Mouse (Mus musculus): ENCODE measurements at regions not wholly inside any gene's neighbourhood (a gene's known extent, or its start where the extent isn't known, plus 50 kb on each side); places are given as distances from the start of the nearest gene placed in this dataset.

DNA sequence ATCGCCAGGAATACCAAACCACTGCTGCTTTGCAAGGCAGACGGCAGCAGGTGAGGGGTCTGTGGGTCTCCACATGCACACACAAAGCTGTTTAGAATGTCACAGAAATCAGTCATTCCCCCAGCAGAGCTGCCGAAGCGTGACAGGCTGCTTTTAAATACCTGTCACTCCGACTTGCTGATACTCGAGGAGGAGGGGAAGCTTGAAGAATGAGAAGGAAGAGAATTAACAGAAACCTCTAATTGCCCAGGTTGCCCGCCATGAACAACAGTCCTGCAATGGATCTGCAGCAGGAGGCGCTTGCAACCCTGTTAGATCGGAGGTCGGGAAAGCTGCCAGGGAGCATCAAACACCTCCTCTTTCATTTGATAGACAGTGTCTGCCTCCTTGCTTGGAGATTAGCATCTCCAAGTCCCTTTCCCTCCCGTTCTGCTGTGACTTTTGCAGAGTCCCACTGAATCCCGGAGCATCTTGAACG is 150.5 kb downstream of the Abhd5 start:
- WGBS = 42% methylated on average over 13 of the region's 13 CpGs
- H3K27ac ChIP-seq = no peak overlapping the region
- H3K4me3 ChIP-seq = no peak overlapping the region
- H3K4me1 ChIP-seq = 0 out of 2 replicates have a peak, but pooled peaks cover 10% of the 10 kb centered on the region
- no peaks in the 10 kb centered on the region for H3K9me3 ChIP-seq
- no peak for ATAC-seq (ENCODE audit: low FRiP score, low read depth)
- H3K4me2 ChIP-seq (replicated peaks) = no peak overlapping the region
- no peaks in the 10 kb centered on the region for H3K27me3 ChIP-seq
- no peaks in the 10 kb centered on the region for H3K36me3 ChIP-seq
- H3K9ac ChIP-seq = no peak overlapping the region

DNA sequence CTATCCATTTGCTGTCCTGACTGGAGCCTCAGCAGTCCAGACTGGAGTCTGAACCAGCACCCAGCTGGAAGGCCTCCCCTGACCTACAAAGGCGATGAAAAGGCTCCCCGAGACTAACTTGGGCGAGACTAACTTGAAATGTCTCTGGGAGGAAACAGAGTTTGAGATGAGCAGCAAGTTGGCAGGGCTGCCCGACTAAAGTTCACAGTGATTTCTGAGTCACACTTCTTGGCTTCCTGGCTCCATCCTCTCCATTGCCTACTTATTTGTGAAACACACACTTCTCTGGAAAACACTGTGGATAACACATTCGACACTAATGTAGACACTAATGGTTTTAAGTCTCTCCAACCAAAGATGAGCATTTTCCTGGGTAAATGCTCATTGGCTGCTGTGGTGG is 170.2 kb downstream of the Abhd5 start:
- H3K4me3 ChIP-seq = no peak overlapping the region
- no peak for ATAC-seq (ENCODE audit: low FRiP score, low read depth)
- H3K4me1 ChIP-seq = peaks cover 6% of the 10 kb centered on the region
- no peak overlapping the region for H3K27ac ChIP-seq
- no peaks in the 10 kb centered on the region for H3K27me3 ChIP-seq
- H3K9ac ChIP-seq = no peak overlapping the region
- no peak overlapping the region for H3K4me2 ChIP-seq (replicated peaks)
- no peaks in the 10 kb centered on the region for H3K36me3 ChIP-seq
- WGBS = 73% methylated on average over 5 of the region's 5 CpGs
- no peaks in the 10 kb centered on the region for H3K9me3 ChIP-seq

DNA sequence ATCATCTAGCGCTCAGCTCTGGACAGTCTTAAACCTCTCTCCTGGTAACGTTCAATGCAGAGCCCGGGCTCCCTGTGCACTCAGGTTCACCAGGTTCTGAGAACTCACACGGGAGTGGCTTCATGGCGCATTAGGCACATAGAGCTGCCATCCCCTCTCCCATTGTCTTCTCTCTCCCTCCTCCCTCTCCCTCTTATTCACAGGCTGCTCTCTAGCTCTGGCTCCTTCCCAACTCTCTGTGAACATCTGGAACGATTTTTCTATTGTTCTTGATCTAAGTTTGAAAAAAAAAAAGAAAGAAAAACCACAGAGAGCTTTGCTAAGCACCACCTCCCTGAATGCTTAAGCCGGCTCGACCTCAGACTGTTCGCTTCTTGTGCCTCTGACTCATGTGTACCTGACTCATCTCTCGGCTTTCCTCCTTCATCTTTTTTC is 174.2 kb downstream of the Abhd5 start:
- H3K9me3 ChIP-seq = no peaks in the 10 kb centered on the region
- no peak overlapping the region for H3K27ac ChIP-seq
- 34% methylated on average over 10 of the region's 10 CpGs for WGBS
- H3K4me2 ChIP-seq (replicated peaks) = no peak overlapping the region
- no peaks in the 10 kb centered on the region for H3K27me3 ChIP-seq
- H3K4me1 ChIP-seq = peaks cover 6% of the 10 kb centered on the region
- H3K9ac ChIP-seq = no peak overlapping the region
- H3K36me3 ChIP-seq = no peaks in the 10 kb centered on the region
- ATAC-seq (ENCODE audit: low FRiP score, low read depth) = no peak
- no peak overlapping the region for H3K4me3 ChIP-seq

DNA sequence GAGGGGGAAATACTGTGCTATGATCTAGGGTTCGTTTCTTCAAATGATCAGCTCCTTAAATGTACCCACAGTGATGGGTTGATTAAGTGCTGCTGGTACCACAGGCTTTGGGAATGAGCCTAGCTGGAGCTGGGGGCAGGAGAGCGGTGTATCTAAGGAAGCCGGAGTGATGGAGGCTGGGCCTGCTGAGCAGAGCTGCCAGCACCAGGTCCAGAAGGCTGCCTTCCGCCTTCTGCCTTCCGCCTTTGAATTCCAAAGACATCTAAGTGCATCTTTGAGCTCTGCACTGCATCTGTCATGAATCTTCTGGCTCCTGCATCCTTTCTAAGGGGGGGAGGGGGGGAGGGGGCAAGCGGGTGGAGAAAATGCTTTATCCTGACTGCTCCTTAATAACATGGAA is 176.9 kb downstream of the Abhd5 start:
- no peak overlapping the region for H3K9ac ChIP-seq
- ATAC-seq (ENCODE audit: low FRiP score, low read depth) = no peak
- no peak overlapping the region for H3K27ac ChIP-seq
- WGBS = 63% methylated on average over 6 of the region's 6 CpGs
- no peaks in the 10 kb centered on the region for H3K27me3 ChIP-seq
- peaks cover 6% of the 10 kb centered on the region for H3K4me1 ChIP-seq
- H3K36me3 ChIP-seq = no peaks in the 10 kb centered on the region
- H3K4me2 ChIP-seq (replicated peaks) = no peak overlapping the region
- H3K4me3 ChIP-seq = no peak overlapping the region
- H3K9me3 ChIP-seq = no peaks in the 10 kb centered on the region

DNA sequence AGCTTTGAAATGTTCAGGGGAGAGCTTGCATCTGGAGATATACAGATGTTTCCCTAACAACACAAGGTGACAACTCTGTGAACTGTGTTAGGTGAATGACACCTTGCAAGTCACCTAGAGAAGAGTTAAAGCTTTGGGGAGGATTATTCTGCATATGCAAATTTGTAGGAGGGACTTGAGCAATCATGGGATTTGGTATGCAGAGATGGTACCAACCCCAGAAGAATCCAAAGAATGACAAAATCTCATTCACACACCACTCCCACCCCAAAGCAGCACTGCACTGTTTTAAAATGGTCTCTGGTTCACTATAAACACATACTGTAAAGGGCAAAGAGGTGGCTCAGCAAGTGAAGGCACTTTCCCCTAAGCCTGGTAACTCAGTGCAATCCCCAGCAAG is 178.3 kb downstream of the Abhd5 start:
- H3K4me3 ChIP-seq = no peak overlapping the region
- H3K27ac ChIP-seq = no peak overlapping the region
- no peak overlapping the region for H3K4me2 ChIP-seq (replicated peaks)
- no peaks in the 10 kb centered on the region for H3K27me3 ChIP-seq
- no peak overlapping the region for H3K9ac ChIP-seq
- no peak for ATAC-seq (ENCODE audit: low FRiP score, low read depth)
- H3K4me1 ChIP-seq = peaks cover 10% of the 10 kb centered on the region
- H3K9me3 ChIP-seq = no peaks in the 10 kb centered on the region
- H3K36me3 ChIP-seq = no peaks in the 10 kb centered on the region

DNA sequence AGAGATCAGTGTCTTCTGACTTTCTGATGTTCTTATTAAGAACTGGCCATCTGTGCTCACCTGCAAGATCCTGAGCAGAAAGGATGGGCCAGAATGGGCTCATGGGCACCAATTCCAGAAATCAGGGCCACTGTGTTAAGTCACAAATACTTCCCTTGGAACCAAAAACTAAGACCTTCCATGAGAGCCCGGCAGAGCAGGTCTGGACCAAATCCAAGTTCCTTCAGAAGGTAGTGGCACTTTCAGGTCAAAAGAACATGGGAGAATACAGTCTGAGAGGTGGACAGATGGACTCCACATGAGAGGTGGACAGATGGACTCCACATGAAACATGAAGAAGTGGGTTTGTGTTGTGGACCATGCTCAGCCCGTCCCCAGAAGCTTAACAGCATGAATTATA is 180.4 kb downstream of the Abhd5 start:
- no peak for ATAC-seq (ENCODE audit: low FRiP score, low read depth)
- Histone ChIP-seq H3K27me3 (no peaks in the 10 kb centered on the region), H3K9me3 (no peaks in the 10 kb centered on the region), H3K36me3 (no peaks in the 10 kb centered on the region), H3K9ac (no peak overlapping the region), H3K4me1 (peaks cover 4% of the 10 kb centered on the region), H3K4me3 (no peak overlapping the region), H3K27ac (no peak overlapping the region), H3K4me2 (replicated peaks) (no peak overlapping the region)
- 80% methylated on average over 2 of the region's 2 CpGs for WGBS

DNA sequence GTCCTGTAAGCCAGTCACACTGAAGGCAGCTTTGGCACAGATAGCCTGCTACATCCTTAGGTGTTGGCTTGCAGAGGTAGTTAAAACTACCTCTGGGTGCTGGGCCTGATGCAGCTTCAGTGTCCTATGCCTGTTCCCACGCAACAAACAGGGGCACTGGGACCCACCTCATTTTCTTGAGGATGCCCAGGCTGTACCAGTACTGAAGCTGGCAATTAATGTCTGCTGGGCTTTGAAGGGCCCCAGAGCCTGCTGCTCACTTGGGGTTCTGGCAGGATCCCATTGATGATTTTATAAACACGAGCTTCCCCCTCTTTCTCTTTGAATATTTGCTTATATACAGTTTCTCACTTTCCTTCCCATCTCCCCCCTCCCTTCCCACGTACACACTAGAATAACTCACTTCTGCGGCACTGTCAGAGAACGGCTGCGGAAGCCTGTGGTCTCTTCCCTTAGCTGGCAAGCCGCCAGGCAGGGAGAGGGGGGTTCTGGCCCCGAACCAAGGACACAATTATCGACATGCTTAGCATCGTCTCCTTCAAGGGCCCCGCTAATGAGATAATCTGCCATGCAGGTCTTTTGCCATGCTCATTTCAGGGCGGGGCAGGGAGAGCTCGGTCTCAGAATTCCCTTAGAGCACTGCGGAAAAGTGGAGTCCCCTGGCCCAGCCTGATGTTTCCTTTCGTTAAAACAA is 182.9 kb downstream of the Abhd5 start:
- Histone ChIP-seq H3K27ac (no peak overlapping the region), H3K4me1 (peaks cover 4% of the 10 kb centered on the region), H3K27me3 (no peaks in the 10 kb centered on the region), H3K4me2 (replicated peaks) (no peak overlapping the region), H3K4me3 (no peak overlapping the region), H3K36me3 (no peaks in the 10 kb centered on the region), H3K9me3 (no peaks in the 10 kb centered on the region), H3K9ac (no peak overlapping the region)
- WGBS = 52% methylated on average over 15 of the region's 15 CpGs
- ATAC-seq (ENCODE audit: low FRiP score, low read depth) = no peak

DNA sequence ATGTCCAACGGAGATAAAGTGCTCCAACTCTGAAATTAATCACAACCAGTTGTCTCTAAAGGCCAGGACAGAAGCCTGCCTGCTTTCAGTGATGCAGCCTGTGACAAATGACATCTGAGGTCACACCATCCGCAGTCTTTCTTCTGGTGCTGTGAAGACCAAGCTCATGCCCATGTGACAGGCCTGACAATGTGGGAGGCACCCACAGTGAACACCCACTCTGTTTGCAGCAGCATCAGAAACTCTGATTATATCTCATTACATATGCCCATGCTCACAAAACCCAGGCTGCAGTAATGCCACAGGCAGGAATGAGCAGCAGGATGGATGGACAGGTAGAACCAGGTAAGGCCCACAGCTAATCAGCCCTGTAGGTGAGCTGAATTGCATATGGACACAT is 183.6 kb downstream of the Abhd5 start:
- 51% methylated on average over 2 of the region's 2 CpGs for WGBS
- Histone ChIP-seq H3K27ac (no peak overlapping the region), H3K27me3 (no peaks in the 10 kb centered on the region)

DNA sequence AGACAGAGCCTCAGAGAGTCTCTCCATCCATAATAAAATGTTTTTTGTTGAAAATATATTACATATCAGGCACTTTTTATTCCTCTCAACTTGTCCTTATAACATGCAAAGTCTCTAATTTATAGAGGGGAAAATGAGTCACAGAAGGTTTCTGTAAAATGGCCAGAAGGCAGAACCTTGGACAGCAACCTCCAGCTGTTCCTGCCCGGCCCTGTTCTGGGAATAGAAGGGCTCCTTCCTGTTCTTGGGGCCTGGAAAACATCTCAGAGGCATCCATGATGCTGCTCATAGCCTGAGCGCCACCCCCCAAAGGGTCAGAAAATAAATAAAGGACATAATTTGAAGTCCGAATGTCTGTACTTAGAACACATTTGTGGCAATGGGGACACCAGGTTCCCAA is 188.7 kb downstream of the Abhd5 start:
- no peaks in the 10 kb centered on the region for H3K27me3 ChIP-seq
- H3K36me3 ChIP-seq = no peaks in the 10 kb centered on the region
- WGBS = 44% methylated on average over 3 of the region's 3 CpGs
- H3K9me3 ChIP-seq = no peaks in the 10 kb centered on the region
- H3K4me1 ChIP-seq = no peaks in the 10 kb centered on the region
- no peak overlapping the region for H3K4me3 ChIP-seq
- no peak overlapping the region for H3K4me2 ChIP-seq (replicated peaks)
- no peak overlapping the region for H3K9ac ChIP-seq
- ATAC-seq (ENCODE audit: low FRiP score, low read depth) = no peak
- no peak overlapping the region for H3K27ac ChIP-seq

More for the DNA sequence above, 183.6 kb downstream of the Abhd5 start:
- no peak overlapping the region for H3K4me2 ChIP-seq (replicated peaks)
- H3K9me3 ChIP-seq = no peaks in the 10 kb centered on the region
- H3K4me3 ChIP-seq = no peak overlapping the region
- ATAC-seq (ENCODE audit: low FRiP score, low read depth) = no peak
- no peaks in the 10 kb centered on the region for H3K36me3 ChIP-seq
- H3K4me1 ChIP-seq = peaks cover 4% of the 10 kb centered on the region
- no peak overlapping the region for H3K9ac ChIP-seq

DNA sequence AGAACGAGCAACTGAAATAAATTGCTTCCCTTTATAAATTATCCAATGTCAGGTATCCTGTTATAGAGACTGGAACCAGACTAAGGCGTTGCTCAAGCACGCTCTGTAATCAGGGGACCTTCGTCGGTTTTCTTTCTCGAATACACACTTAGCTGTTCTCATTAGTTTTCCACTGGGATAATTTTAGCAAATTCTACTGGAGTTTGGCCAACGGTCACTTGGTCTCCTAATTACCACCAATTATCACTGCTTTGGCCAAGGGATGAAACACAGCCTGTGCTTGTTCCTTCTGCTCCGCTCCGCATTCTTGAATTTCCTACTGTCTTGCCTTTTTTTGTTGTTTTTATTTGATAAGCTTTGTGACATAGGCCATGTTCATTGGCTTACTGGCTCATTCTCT is 191.1 kb upstream of the Topaz1 start:
- 77% methylated on average over 9 of the region's 9 CpGs for WGBS

DNA sequence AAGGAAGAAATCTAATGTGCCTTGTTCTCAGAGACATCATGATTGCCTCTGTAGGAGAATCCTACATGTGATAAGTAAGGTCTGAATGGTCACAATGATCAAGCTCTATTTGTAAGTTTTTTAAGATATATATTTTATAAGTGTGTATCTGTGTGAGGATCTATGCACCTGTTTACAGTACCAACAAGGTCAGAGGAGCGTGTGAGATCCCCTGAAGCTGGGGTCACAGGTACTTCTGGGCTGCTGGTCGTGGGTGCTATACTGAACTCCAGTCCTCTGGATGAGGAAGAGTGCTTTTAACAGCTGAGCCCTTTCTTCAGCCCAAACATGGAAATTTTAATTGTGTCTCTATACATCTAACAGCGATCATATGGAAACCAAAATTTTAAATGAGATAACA is 181.1 kb upstream of the Topaz1 start:
- WGBS = 70% methylated on average over 3 of the region's 3 CpGs
- Histone ChIP-seq H3K4me1 (peaks cover 18% of the 10 kb centered on the region), H3K9me3 (no peaks in the 10 kb centered on the region), H3K36me3 (no peaks in the 10 kb centered on the region), H3K27me3 (peaks cover 70% of the 10 kb centered on the region), H3K4me2 (replicated peaks) (no peak overlapping the region), H3K9ac (no peak overlapping the region), H3K27ac (no peak overlapping the region), H3K4me3 (no peak overlapping the region)
- ATAC-seq (ENCODE audit: low FRiP score, low read depth) = no peak

More for the DNA sequence above, 191.1 kb upstream of the Topaz1 start:
- Histone ChIP-seq H3K4me1 (no peaks in the 10 kb centered on the region), H3K27me3 (no peaks in the 10 kb centered on the region), H3K4me2 (replicated peaks) (no peak overlapping the region), H3K27ac (no peak overlapping the region), H3K36me3 (no peaks in the 10 kb centered on the region), H3K9me3 (no peaks in the 10 kb centered on the region), H3K4me3 (no peak overlapping the region), H3K9ac (no peak overlapping the region)
- no peak for ATAC-seq (ENCODE audit: low FRiP score, low read depth)

DNA sequence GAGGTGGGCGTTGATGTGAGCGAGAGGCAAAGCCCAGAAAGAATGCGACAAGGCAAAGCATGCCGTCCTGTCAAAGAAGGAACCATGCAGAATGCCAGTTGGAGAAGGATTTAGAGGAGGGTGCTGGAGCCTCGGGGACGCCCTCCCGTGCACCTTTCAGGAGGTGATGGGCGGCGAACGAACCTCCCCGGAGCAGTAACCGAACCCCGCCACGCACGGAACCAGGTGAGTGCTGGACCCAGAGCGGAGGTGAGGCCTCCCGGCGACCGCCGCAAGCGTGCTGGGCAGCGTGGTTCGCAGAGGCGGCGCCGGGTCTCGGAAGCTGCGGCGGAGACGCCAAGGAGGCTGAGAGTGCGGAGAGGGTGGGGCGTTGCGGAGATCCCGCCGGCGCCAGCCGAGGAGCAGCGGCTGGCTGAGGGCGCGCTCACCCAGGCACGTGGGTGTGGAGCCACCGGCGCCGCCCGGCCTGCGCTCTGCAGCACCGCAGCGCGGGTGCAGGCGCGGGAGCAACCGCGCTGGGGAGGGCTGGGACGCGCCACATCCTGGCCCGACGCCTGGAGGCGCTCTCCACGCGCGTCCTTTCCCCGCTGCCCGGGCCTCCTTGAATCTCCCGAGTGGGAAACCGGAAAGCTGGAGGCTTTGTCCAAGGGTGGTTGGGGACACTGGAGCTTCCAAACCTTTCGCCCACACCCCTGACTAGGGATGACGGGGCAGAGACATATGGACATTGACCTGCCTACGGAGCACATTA is 178.3 kb upstream of the Topaz1 start:
- H3K36me3 ChIP-seq = no peaks in the 10 kb centered on the region
- WGBS = 1% methylated on average over 64 of the region's 68 CpGs
- H3K4me1 ChIP-seq = peaks cover 33% of the 10 kb centered on the region
- ATAC-seq (ENCODE audit: low FRiP score, low read depth) = peak; percentile 38; the same call in 1 of the 2 replicates
- H3K9me3 ChIP-seq = no peaks in the 10 kb centered on the region
- peak overlapping the region; percentile 89 for H3K4me2 ChIP-seq (replicated peaks)
- no peak overlapping the region for H3K27ac ChIP-seq
- H3K4me3 ChIP-seq = peak overlapping the region; percentile 48
- H3K27me3 ChIP-seq = peaks cover 89% of the 10 kb centered on the region
- peak overlapping the region; percentile 45 for H3K9ac ChIP-seq

All from limb, embryonic 13.5 days (tissue).